Mouse (Mus musculus) kidney, adult 18-20 months (tissue): ENCODE results near the gene Med12.

Experiments used
- DNase-seq: peaks from one replicate; pipeline ENCODE4 v3.0.0; 2021

Med12 gene

DNA sequence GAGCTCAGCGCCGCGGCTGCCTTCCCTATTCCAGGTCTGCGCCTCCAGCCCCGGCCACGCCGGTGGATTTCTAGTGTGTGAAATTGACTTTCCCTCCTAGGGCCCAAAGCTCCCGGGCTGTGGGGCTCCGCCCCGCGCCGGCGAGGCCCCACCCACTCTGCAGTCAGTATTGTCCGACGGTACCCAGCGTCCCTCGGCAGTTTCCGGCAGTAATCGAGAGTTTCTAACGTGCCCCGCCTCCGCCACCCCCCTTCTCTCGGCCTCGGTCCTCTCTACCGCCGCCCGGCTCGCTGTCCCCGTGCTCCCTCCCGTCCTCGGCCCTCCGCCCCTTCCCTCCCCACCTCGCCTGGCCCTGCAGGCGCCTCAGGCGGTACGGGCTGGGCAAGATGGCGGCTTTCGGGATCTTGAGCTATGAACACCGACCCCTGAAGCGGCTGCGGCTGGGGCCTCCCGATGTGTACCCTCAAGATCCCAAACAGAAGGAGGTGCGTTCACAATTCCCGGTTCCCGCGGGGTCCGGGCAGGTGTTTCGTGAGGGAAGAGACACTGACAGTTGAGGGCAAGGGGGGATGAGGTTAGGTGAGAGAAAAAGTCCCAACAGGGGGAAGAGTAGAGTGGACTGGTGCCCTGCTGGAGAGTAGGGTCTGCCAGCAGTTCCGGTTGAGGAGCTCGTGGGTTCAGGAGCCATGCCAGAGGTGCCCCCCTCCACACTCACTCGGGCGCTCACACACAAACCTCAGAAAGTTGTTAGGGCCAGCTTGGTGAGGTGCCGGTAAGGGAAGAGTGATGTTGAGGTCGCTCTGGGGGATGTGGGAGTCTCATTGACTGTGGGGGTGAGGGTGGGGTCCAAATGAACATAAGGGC, at the start of gene Med12:
Gene Med12, plus strand, starts transcription at position 156 of the 864 bp plus-strand sequence.
- DNase-seq, result peak; percentile 90

DNA sequence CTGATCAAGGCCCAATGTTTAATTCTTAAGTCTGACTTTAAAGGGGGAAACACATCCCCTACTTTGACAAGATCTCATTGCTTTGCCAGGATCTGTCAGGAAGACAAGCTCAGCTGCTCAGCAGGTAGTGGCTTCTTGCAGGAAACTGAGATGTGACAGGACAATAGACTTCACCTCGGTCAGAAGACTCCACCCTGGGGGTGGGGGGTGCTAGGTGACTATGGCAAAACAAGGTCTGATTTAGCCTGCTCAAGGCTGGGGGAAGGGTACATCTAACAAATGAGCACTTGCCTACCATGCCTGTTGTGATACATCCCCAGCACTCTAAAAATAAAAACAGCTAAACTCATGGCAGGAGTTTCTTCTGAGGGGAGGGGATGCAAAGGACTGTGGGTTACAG, 28.8 kb upstream of the Med12 start:
- no peak for DNase-seq

DNA sequence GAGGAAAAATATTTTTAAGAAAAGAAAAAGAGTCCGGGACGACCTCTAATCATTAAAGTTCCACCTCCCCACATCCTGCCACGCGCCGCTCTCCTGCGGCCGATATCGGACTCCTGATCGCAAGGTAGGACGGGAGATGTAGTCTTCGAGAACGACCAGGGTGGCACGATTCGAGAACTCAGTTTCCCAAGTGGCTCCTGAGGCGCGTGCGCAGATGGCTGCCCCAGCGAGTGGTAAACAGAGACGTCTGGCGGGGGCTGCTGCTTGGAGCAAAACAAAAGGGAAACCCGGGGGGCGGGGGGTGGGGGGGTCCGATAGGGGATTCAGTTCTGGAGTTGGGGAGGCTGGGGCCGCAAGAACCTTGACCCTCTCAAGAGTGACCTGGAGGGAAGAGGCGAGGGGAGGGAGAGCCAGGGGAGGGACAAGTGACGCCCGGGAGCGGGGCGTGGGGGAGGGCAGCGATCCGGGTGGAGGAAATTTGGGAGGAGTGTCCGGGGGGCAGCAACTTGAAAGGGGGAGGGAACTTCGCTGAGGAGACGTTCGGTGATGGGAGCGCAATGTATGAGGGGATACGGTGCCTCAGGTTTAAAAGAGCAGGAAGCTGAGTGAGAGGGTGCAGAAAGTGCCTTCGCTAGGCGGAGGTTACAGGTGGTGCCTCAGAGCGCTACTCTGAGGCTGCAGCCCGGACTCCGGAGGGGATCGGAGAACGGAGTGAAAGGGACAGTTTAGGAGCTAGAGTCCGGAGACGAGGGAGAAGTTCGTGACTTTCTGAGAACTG, 19.7 kb upstream of the Med12 start, which contains the start of gene Foxo4:
Gene Foxo4, plus strand, starts transcription at position 577 of the 778 bp plus-strand sequence.
- peak; percentile 86 for DNase-seq

DNA sequence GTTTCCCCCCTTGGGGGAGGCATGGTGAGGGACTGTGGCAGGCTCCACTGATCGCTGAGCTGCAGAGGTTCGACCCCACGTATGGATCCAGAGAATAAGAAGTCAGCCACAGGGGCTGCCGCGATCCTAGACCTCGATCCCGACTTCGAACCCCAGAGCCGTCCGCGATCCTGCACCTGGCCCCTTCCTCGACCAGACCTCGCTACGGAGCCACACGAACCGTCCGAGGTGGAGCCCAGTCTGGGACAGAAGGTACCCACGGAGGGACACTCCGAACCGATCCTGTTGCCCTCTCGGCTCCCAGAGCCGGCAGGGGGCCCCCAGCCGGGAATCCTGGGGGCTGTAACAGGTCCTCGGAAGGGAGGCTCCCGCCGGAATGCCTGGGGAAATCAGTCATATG, 19.1 kb upstream of the Med12 start:
- peak; percentile 9 for DNase-seq

DNA sequence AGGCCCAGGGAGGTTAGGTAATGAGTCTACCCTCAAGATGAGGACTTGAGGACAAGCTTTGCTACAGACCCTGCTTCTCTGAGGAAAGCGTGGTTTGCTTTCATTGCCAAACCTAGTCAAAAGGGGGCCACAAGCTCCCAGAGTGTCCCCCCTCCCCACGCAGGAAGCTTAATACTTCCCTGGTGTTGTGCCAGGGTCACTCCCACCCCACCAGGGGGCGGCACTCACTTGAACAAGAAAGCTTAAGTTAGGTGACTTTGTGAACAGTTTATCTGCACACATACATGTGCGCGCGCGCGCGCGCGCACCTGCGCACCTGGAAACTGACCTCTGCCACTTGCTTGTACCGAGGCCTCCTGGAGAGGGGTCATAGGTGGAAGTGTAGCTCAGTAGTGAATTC, 17.2 kb upstream of the Med12 start:
- DNase-seq, result no peak

DNA sequence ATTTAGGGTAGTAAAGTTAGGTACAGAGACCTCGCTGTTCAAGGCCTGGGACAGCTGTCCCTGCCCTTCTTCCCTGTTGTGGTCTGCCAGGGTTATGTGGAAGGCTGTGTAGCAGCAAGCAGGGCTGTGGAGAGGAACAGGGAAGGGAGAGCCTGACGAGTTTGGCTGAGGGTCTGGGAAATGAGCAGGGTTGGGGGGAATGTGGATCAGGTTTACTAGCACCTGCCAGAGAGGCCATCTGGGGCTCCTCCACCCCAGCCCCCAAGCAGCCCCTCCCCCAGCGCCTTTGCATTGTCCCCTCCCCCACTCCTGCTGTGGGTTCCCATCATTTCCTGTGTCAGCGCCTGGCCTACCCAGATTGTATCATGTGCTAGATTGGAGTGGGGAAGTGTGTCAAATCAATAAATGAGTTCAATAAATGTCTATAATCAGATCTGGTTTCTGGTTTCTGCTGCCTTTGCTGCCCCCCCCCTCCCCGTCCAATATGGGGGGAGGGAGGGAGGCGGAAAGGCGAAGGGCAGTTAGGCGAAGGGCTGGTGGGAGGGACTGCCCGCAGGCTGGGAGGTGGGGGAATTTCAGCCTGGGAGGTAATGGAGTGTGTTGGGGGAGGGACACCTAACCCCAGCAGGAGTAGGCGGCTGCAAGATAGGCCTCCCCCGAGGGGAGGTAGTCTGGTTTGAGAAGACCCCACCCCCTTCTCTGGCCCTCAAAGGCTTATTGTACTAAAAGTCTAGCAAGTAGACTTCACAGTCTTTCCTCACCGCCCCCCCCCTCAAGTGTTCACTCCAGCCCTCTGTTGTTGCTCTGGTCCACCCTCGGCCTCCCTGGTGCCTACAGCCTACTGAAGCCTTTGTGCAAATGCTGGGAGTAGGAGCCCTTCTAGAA, 13.1 kb upstream of the Med12 start:
- no peak for DNase-seq

DNA sequence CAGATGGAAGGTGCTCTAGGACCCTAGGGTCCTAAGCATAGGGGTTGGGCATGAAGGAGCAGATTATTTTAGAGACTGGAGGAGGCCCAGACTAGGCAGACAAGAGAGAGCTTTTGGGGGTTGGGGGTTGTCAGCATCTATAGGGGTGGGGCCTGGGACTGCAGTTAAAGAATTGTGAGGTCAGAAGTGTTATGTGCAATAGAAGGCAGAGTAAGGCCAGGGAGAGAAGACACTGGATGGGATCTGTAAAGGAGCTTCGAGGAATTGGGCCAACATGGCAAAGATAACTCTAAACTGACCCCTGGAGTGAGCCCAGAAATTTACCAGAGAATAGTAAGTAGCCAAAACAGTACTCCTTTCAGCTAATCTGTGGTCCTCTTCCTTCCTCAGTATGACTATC, 9.9 kb upstream of the Med12 start, which contains the start of gene Gm614:
Gene Gm614, minus strand, starts transcription at position 101 of the 400 bp plus-strand sequence.
- DNase-seq, result no peak

DNA sequence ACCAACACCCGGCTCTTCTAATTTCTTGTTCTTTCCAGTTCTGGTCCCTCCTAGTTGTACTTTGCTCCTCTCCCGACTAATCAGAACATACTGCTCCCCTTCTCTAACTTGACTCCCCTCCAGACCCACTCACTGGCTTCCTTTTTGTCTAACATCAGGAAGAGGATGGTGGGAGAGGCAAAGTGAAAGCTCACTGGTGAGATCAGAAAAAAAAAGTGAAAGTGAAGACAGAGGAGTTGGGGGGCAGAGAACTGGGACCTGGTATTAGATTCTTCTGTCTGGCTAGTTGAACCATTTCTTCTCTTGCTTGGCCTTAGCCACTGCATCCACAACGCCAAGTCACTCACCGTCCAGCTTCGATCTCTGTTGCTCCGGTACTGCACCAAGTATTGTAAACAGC, 7.2 kb upstream of the Med12 start:
- no peak for DNase-seq

DNA sequence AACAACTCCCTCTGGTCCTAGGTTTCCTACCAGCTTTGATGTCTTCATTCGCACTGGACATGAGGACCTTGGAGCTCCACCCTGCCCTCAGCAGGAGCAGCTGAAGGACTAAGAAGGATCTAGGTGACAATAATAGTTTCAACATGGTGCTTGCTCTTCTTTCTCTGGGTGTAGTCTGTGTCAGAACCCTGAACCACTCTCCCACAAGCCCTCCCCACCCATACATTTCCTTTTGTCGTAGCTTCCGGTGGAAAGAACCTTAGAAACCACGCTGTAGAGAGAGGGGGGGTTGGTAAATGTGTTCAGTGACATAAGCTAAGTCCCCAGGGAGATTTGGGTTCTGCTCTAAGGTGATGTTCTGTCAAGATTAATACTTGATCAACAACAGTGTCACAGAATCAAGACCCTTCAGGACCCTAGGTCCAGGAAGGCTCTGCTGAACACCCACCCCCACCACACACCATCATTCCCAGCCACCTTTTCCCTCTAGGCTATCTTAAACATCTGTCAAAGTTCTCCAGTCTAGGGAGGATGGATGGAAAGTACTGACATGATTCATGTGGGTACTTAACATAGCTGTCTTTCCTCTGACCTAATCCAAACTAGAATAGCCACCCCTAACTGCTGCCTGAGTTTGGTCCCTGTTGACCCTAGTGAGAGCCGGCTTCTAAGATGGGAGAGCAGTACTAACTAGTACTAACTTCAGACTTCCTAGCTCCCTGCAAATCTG, 5.6 kb upstream of the Med12 start, which contains the start of gene Il2rg:
Gene Il2rg, minus strand, starts transcription at position 231 of the 730 bp plus-strand sequence.
- no peak for DNase-seq

DNA sequence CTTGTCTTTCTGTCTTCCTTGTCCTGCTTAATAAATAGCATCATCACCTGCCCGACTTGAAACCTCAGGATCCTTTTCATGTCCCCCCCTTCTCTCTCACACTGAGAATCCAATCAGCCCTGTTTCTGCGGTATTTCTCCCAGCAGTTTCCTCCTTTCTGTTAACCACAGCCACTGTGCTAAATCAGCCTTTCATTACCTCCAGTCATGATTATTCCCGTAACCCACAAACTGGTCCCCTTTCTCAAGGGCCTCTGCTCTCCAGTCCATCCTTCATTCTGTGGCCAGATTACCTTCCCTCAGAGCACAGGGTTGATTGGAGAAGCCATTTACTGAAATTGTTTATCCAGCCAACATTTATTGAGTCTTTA, 5.1 kb upstream of the Med12 start, which contains the start of gene Gm20489:
Gene Gm20489, minus strand, starts transcription at position 269 of the 370 bp plus-strand sequence.
- no peak for DNase-seq

DNA sequence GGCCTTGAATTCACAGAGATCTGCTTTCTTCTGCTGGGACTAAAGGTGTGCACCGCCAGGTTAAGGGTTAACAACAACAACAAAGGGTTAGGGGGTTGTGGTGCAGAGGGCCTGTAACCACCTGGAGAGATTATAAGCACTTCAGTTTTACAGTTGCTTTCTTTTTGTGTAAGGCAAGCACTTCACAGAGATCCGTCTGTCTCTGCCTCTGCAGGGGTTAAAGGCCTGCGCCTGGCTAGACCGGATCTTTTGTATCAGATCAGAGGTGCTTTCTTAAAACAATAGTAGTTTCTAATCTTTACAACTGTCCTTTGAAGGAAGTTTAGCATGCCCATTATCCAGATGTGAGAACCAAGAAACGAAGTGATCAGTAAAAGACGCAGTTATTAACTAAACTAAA, 420 bp upstream of the Med12 start:
- no peak for DNase-seq

DNA sequence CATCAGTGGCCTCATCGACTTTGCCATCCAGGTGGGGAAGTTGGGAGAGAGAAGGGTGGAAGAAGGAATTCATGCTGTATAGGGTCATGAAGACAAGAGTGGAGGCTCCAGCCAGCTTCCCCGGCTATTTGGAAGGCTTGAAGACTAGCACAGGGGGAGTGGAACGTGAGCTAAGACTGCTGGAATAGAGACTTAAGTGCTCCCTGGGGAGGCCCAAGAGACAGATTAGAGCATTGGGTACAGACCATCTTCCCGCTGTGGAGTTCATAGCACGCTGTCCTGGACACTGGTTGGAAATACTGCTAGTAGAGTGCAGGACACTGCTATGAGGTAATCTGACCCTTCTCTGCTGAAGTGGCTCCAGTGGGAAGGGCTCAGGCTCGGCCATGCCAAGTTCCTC, 9.0 kb downstream of the Med12 start:
- no peak for DNase-seq

DNA sequence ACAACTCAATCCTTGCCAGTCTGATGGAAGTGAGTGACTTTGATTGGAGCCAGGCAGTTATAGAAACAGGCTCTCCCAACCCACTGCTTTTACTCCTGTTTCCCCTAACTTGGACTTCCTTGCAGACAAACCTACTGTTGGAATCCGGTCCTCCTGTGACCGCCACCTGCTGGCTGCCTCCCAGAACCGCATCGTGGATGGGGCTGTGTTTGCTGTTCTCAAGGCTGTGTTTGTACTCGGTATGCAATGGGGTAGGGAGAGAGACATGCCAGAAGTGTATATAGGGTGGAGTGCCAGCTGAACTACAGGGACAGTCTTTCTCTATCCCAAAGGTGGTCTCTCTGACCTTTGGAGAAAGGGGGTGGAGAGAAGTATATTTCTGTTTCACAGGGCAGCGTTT, 11.7 kb downstream of the Med12 start:
- peak; percentile 60 for DNase-seq

DNA sequence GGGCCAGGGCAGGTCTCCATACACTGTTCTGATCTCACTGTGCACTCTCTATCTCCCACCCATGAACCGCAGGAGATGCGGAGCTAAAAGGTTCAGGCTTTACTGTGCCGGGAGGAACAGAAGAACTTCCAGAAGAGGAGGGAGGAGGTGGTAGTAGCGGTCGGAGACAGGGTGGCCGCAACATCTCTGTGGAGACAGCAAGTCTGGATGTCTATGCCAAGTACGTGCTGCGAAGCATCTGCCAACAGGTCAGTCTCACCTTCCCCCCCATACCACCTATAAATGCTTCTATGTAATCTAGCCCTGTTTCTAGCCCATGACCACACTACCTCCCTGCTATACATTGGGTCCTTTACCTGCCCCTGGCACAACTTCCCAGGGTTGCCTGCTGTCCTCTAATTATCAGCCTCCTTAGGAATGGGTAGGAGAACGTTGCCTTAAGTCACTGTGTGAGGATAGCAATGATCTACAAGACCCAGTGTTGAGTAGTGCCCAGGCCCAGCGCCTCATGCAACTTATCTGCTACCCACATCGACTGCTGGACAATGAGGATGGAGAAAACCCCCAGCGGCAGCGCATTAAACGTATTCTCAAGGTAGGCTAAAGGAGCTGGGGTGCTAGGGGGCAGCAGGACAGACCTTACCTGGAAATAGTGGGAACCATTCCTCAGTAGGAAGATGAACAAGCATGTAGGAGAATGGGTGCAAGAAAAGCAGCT, 12.3 kb downstream of the Med12 start:
- DNase-seq, result no peak

DNA sequence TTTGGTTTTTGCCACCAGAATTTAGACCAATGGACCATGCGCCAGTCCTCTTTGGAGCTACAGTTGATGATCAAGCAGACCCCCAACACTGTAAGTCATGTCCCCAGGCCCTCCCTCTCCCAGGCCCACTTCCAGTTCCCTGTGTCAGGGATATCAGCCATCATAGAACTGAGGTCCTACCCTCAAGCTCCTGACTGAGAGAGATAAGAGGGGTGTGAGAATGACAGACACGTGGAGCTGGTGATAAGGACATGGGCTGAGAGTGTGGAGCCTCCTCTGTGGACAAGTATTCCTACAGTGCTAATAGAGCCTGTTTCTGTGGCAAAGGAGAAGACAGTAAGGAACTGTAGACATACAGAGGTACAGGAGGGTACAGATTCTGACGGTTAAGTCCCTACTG, 13.7 kb downstream of the Med12 start:
- DNase-seq, result no peak

DNA sequence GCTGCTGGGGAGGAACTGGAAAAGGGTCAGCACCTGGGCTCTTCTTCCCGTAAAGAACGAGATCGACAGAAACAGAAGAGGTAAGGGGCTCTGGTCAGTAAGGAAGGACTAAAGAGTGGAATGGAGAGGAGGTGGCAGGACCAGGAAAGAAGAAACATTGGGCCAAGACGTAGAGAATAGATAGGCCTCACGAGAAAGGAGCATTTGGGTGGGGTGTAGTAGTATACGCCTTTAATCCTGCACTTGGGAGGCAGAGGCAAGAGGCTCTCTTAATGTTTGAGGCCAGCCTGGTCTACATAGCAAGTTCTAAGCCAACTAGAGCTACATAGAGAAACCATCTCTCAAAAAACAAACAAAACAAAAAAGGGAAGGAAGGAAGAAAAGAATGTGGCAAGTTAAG, 14.6 kb downstream of the Med12 start:
- DNase-seq, result no peak

DNA sequence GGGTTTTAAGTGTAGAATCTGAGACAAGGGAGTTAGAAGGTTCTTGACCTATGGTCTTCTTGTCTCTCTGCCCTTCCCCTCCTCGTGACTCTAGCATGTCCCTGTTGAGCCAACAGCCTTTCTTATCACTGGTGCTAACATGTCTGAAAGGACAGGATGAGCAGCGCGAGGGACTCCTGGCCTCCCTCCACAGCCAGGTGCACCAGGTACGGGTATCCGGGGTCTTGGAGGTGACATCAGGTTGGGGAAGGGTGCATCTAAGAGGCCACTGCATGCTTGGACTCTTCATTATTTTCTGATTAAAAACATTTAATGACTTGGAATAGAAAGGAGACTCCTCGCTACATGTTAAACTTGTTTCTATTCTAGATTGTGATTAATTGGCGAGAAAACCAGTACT, 15.2 kb downstream of the Med12 start:
- DNase-seq, result no peak

DNA sequence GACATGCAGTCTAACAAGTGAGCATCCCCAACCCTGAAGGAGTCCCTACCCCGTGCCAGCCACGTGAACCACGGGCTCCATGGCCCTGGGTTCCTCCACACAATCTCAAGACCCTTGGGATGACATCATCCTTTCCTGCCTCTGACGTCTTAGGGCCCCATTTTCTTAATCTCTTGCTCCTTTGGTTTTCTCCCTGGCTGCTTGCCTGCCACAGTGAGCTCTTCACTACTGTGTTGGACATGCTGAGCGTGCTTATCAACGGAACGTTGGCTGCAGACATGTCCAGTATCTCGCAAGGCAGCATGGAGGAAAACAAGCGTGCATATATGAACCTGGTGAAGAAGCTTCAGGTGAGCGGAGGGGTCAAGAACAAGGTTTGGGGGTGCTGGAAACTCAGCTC, 16.3 kb downstream of the Med12 start:
- no peak for DNase-seq

DNA sequence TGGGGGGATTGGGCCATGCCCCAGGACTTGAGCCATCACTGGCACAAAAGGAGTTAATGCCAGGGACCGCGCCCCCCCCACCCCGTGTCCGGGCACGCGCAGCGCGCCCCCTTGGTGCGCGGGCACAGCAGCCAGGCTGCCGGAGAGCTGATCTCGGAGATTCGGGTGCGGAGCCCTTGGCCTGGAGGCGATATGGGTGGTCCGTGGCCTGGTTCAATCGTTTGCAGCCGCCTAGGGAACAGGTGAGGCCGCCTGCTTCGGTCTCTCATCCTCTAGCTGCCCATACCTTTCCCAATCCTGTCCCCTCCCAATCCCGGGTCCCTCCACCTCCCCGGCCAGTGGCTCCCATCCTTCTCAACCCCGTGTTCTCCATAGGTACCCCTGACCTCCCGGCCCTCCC, 25.2 kb downstream of the Med12 start, which contains the start of gene Nlgn3:
Gene Nlgn3, plus strand, starts transcription at position 114 of the 400 bp plus-strand sequence.
- no peak for DNase-seq

DNA sequence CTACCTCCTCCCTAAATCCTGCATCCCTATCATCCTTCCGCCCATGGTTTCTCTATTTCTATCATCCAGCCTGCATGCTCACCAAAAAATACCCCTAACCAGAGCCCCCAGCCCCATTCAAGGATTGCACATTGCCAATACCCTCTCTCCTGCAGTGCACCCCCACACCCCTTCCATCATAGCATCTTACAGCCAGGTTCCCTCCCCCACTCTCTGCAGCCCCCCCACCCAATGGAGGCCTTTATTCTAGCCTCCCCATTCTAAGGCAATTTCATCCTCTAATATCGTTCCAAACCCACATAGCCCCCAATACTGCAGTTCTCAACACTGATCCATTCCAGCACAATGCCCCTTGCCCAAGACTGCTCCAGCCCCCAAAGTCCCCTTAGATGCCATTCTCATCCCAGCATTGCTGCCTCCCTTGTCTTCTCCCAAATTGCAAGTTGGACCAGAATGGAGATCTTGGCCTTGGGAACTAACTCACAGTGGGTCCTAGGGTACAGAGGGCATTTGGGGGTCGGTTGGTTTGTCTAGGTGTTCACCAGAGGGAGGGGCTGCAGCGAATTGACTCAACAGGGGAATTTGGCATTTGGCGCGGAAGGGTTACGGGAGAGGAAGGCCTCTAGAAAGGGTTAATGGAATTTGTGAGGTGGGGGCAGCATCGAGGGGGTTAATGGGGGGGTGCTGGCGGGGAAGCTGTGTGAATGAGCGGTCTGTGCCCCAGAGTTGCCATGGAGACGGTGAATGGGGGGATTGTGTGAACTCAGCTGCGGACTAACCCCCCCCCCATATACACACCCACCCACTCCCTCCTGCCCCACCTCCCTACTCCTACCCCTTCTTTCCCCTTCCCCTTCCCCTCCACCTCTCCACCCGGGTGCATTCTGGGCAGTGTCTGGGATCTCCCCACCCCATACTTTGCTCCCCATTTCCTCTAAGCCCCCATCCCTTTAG, 25.9 kb downstream of the Med12 start:
- DNase-seq, result no peak
